Mouse (Mus musculus) gastrocnemius, adult 2 months (tissue): Measurements from ENCODE around the gene Slc17a5. TPM values are rescaled to one million over a fixed set of nuclear protein-coding genes. Genes with fewer than 3 reads are reported as not detected.
"Not testable (repeated sequence)": the region's sequence is repeated elsewhere in the genome, so short reads cannot be mapped to it uniquely, and the experiment has no call there.

ENCODE experiments used
- DNase-seq: peaks from one replicate; pipeline ENCODE4 v3.0.0; 2022
- H3K27ac ChIP-seq: fragments of 200-600 bp; 2 replicates; pipeline ENCODE4 v1.8.1; 2022; ENCODE audit warnings: mild to moderate bottlenecking
- H3K4me3 ChIP-seq: fragments of 200-600 bp; 2 replicates; pipeline ENCODE4 v1.8.1; 2022; ENCODE audit warnings: mild to moderate bottlenecking, moderate library complexity
- CTCF ChIP-seq: fragments of 200-600 bp; IDR thresholded peaks from 2 replicates; pipeline ENCODE4 v1.8.1; 2022; ENCODE audit warnings: antibody characterized with exemption, mild to moderate bottlenecking, moderate library complexity
- intact Hi-C: fragments of 180-260 bp; cut with DNase I; formaldehyde crosslinking; loops from one replicate; pipeline ENCODE4 v1.15.1; 2025
- total RNA-seq, 2 experiments: library from RNA; stranded (reverse); gene quantifications; 2 replicates each; pipeline ENCODE4 v1.2.3; 2021

Slc17a5 gene
- total RNA-seq, 2 experiments from 2014 or later: 2.7 to 2.8 TPM

- no peak for TF ChIP-seq CTCF
- H3K27ac ChIP-seq: no peak overlapping the region
- intact Hi-C loops: loop anchor here (2.0 kb wide), 1 partner anchor 49 kb away; no protein-coding TSS in a partner anchor
- no peak overlapping the region for H3K4me3 ChIP-seq
- DNase-seq: no peak
Measured at GRCm38 (mm10) chr9:78525451-78526135, 62.2 kb downstream of the Slc17a5 start.

DNA sequence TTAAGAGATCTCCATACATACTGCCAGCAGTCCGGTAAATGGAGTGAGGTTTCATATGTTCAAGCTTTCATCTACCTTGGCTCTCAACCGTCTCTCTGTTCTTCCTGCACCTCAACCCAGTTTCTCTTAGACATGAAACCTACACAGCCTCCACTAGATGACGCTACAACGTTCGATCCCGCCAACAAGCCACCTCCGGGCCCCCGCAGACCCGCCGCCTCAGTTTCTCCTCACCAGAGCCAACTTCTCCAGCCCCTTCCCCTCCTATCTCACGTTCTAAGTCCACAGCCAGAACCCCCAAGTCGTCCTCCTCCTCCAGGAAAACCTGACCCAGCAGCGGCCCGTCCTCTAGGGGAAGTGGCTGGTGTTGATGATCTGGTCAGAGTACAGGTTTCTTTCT, 66.2 kb downstream of the Slc17a5 start:
- DNase-seq: peak; percentile 24
- Histone ChIP-seq H3K27ac (no peak overlapping the region), H3K4me3 (peak overlapping the region; percentile 61)
- TF ChIP-seq CTCF: peak; percentile 44
- intact Hi-C loops: no loop called here

- no peak for TF ChIP-seq CTCF
- DNase-seq: peak; percentile 44
- intact Hi-C loops: no loop called here
- Histone ChIP-seq H3K4me3 (peak overlapping the region; percentile 61), H3K27ac (no peak overlapping the region)
Measured at GRCm38 (mm10) chr9:78520780-78521601, 66.8 kb downstream of the Slc17a5 start.

GRCm38 (mm10) chr9:78520127-78520779, 67.6 kb downstream of the Slc17a5 start:
- Histone ChIP-seq H3K27ac (no peak overlapping the region), H3K4me3 (peak overlapping the region; percentile 61)
- intact Hi-C loops: no loop called here
- no peak for TF ChIP-seq CTCF
- DNase-seq: no peak

DNA sequence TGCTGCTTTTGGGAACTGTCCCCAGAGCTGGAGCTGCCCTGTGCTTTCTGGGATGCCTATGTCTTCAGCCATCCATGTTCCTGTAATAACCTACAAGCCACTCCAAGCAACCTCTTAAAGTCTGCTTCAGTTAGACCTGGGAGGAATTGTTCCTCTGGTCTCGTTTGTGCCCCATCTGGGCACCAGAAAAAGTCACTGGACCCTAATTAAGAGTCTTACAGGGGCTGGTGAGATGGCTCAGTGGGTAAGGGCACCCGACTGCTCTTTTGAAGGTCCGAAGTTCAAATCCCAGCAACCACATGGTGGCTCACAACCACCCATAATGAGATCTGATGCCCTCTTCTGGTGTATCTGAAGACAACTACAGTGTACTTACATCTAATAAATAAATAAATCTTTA, 70.6 kb downstream of the Slc17a5 start:
- intact Hi-C loops, H3K27ac ChIP-seq, DNase-seq, H3K4me3 ChIP-seq: not testable (repeated sequence)

DNA sequence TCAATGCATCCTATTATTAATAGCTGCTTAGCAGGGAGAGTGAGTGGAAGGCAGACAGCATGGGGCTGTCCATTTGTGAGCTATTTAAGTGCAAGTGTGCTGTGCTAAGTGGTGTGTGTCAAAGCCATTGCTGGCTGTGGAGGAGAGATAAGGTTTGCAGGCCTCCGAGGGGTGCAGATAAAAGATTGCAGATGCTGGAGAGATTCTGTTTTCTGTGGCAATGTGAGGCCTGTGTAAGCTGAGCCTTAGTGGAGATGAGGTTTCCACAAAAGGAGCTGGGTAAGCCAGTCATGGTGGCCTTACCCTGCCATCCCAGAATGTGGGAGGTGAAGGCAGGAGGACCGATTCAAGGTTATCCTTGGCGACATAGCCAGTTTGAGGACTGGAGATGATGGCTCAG, 71.7 kb downstream of the Slc17a5 start:
- no peak for TF ChIP-seq CTCF
- Histone ChIP-seq H3K4me3 (no peak overlapping the region), H3K27ac (no peak overlapping the region)
- intact Hi-C loops: no loop called here
- no peak for DNase-seq

GRCm38 (mm10) chr9:78514681-78515080, 73.2 kb downstream of the Slc17a5 start:
- Histone ChIP-seq H3K4me3 (no peak overlapping the region), H3K27ac (no peak overlapping the region)
- TF ChIP-seq CTCF: no peak
- intact Hi-C loops: no loop called here
- DNase-seq: no peak

DNA sequence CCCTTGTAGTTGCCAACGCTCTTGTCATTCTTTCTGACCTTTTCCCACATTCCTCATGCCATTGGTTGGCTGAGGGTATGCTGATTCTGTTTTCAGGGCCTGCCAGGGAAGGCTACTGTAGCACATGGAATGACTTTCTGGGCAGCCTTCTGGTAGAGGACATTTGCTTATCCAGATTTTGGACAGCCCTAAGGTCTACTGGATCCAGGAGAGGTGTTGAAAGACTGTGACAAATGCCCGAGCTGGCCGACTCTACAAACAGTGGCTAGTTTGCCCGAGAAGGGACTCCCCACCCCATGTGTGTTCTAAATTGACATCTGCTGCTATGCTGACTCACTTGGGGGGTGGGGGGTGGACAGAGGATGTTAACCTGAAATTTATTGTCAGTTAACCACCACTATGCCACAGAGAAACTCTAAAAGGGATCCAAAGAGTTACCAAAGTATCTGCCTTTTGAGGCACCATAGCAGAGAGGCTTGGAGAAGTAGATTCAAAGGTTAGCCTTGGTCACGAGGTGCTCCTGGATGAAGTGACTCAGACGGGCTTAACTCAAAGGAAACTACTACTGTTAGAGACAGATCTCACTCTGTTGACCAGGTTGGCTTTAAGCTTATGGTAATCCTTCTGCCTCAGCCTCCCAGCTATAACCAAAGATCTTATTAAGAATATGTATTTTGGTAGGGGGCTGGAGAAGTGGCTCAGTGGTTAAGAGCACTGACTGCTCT, 73.9 kb downstream of the Slc17a5 start:
- peak; percentile 57 for DNase-seq
- H3K27ac ChIP-seq: no peak overlapping the region
- no peak overlapping the region for H3K4me3 ChIP-seq
- TF ChIP-seq CTCF: no peak
- intact Hi-C loops: no loop called here

DNA sequence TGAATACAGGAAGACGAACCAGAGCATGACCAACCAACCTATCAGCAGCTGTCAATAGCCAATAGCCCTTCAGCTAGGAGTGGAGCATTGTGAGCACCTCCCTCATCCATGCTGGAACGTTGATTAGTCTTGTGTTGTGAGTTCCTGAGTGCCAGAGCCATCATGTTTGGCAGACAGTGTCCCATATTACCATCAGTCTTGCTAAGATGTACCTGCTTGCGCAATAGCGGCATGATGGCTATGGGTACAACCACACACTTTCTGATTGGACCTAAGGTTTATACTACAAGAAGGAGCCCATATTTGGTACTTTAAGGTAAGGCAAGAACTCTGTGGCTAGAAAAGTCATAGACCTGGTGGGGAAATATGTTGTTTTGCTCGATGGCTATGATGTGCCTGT, 76.1 kb downstream of the Slc17a5 start:
- no peak for TF ChIP-seq CTCF
- Histone ChIP-seq H3K4me3 (no peak overlapping the region), H3K27ac (no peak overlapping the region)
- no peak for DNase-seq
- intact Hi-C loops: no loop called here

- no peak overlapping the region for H3K4me3 ChIP-seq
- DNase-seq: no peak
- no peak for TF ChIP-seq CTCF
- intact Hi-C loops: no loop called here
- no peak overlapping the region for H3K27ac ChIP-seq
Measured at GRCm38 (mm10) chr9:78508106-78508786, 79.6 kb downstream of the Slc17a5 start.

DNA sequence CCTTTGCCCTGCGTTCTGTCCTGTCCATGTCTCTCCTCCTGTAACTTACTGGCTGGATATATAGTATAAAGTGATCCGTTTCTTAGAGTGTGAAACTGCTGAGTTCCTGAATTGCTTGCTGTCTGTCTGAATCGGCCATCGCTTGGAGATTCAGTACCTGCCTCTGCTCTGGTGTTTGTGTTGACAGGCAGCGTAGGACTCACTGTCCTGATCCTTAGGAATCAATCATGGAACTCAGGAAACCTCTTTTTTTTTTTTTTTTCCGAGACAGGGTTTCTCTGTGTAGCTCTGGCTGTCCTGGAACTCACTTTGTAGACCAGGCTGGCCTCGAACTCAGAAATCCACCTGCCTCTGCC, 81.1 kb downstream of the Slc17a5 start:
- no peak for TF ChIP-seq CTCF
- intact Hi-C loops: no loop called here
- H3K4me3 ChIP-seq: no peak overlapping the region
- DNase-seq: no peak
- no peak overlapping the region for H3K27ac ChIP-seq
